8 mouse cellular contexts compared by ENCODE assay signal in the genomic region with DNA sequence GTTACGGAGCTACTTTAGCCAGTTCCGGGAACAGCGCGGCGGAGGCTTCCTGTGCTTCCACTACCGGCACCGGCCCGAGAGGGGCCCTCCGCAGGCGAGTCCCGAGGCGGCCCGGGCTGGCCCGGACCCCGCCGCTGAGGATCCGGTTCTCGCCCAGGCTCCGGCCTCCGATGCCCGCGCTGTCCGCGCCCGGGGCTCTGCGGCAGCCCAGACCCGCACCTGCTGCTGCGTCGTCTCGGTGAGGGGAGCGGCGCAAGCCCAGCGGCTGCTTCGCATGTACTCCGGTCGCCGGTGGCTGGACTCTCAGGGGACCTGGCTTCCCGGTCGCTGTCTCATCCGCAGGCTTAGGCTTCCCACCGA. TPM values are rescaled to one million over a fixed set of nuclear protein-coding genes. Genes with fewer than 3 reads are reported as not detected.
DNase-seq lines count a peak whose midpoint lies in the region; ATAC-seq and TF ChIP-seq lines count a peak whose summit lies in the region.

No protein-coding gene starts in this region.

- DNase-seq in kidney, adult 9 months = no peak
- no peak for DNase-seq in hindbrain, postnatal 0 days (ENCODE audit: low spot score)
- DNase-seq in embryo, embryonic 11 days = no peak
- DNase-seq in gastrocnemius, postnatal 36 days = no peak

- no peak for ATAC-seq in kidney, embryonic 16.5 days (ENCODE audit: low FRiP score, low TSS enrichment)
- ATAC-seq in hindbrain, postnatal 0 days = peak; percentile 61
- peak; percentile 57 for ATAC-seq in midbrain, embryonic 16.5 days
- no peak for ATAC-seq in inflammation-experienced regulatory T-cells, adult 6 months

- peak overlapping the region; percentile 95 for H3K4me3 ChIP-seq in kidney, embryonic 16.5 days (ENCODE audit: low read length)
- peak overlapping the region; percentile 82 for H3K4me3 ChIP-seq in cortical plate, adult 2 months (ENCODE audit: insufficient read depth, low read length)
- H3K4me3 ChIP-seq in hindbrain, postnatal 0 days (ENCODE audit: low read length) = peak overlapping the region; percentile 83
- H3K4me3 ChIP-seq in midbrain, embryonic 16.5 days (ENCODE audit: low read depth, low read length) = peak overlapping the region; percentile 80

- intact Hi-C loops in gastrocnemius, postnatal 36 days (cut with DNase I) = no loop called here

- H3K4me1 ChIP-seq in kidney, embryonic 16.5 days (ENCODE audit: insufficient read depth, low read length) = peaks cover 8% of the 10 kb centered on the region
- H3K4me1 ChIP-seq in cortical plate, adult 2 months (ENCODE audit: control insufficient read depth, insufficient read depth, low read length) = no peaks in the 10 kb centered on the region
- no peaks in the 10 kb centered on the region for H3K4me1 ChIP-seq in hindbrain, postnatal 0 days (ENCODE audit: insufficient read depth, low read length)
- H3K4me1 ChIP-seq in midbrain, embryonic 16.5 days (ENCODE audit: control insufficient read depth, insufficient read depth, low read length) = peaks cover 9% of the 10 kb centered on the region

- H3K9ac ChIP-seq in kidney, embryonic 16.5 days (replicated peaks; ENCODE audit: low read length) = peak overlapping the region; percentile 92
- H3K9ac ChIP-seq in hindbrain, postnatal 0 days (replicated peaks; ENCODE audit: low read length) = peak overlapping the region; percentile 80
- peak overlapping the region; percentile 87 for H3K9ac ChIP-seq in midbrain, embryonic 16.5 days (ENCODE audit: low read depth, low read length)

- peak overlapping the region; percentile 85 for H3K4me2 ChIP-seq in kidney, embryonic 16.5 days (replicated peaks; ENCODE audit: low read depth, low read length)
- H3K4me2 ChIP-seq in hindbrain, postnatal 0 days (ENCODE audit: low read depth, low read length) = peak overlapping the region; percentile 73
- peak overlapping the region; percentile 95 for H3K4me2 ChIP-seq in midbrain, embryonic 16.5 days (ENCODE audit: low read length)

- peak overlapping the region; percentile 90; the same call in 1 of the 2 replicates for H3K27ac ChIP-seq in kidney, embryonic 16.5 days (ENCODE audit: low read length)
- no peak overlapping the region for H3K27ac ChIP-seq in cortical plate, adult 2 months (ENCODE audit: insufficient read depth, low read length)
- H3K27ac ChIP-seq in hindbrain, postnatal 0 days = peak overlapping the region; percentile 77; the same call in 1 of the 2 replicates
- peak overlapping the region; percentile 83 for H3K27ac ChIP-seq in midbrain, embryonic 16.5 days (ENCODE audit: low read length)

- peaks cover 20% of the 10 kb centered on the region; the same call in 1 of the 2 replicates for H3K36me3 ChIP-seq in kidney, embryonic 16.5 days (ENCODE audit: insufficient read depth, low read length)
- peaks cover 15% of the 10 kb centered on the region; the same call in 1 of the 2 replicates for H3K36me3 ChIP-seq in hindbrain, postnatal 0 days (ENCODE audit: insufficient read depth, low read length)
- H3K36me3 ChIP-seq in midbrain, embryonic 16.5 days (ENCODE audit: control insufficient read depth, insufficient read depth, low read length) = peaks cover 6% of the 10 kb centered on the region; the same call in 1 of the 2 replicates

- H3K9me3 ChIP-seq in kidney, embryonic 16.5 days (ENCODE audit: low read length) = no peaks in the 10 kb centered on the region
- H3K9me3 ChIP-seq in hindbrain, postnatal 0 days (ENCODE audit: low read length) = no peaks in the 10 kb centered on the region
- no peaks in the 10 kb centered on the region for H3K9me3 ChIP-seq in midbrain, embryonic 16.5 days (replicated peaks; ENCODE audit: control insufficient read depth, low read length, poor library complexity, severe bottlenecking)

- H3K27me3 ChIP-seq in kidney, embryonic 16.5 days (ENCODE audit: insufficient read depth, low read length) = no peaks in the 10 kb centered on the region
- H3K27me3 ChIP-seq in hindbrain, postnatal 0 days (ENCODE audit: insufficient read depth, low read length) = no peaks in the 10 kb centered on the region
- H3K27me3 ChIP-seq in midbrain, embryonic 16.5 days (ENCODE audit: control insufficient read depth, insufficient read depth, low read depth, low read length) = no peaks in the 10 kb centered on the region

- TF ChIP-seq CTCF in cortical plate, adult 2 months (IDR thresholded peaks at IDR 0.05; ENCODE audit: extremely low read depth, insufficient read depth, low read length) = no peak
- no peak for TF ChIP-seq CTCF in hindbrain, postnatal 0 days (IDR thresholded peaks at IDR 0.05; ENCODE audit: low read depth)

- TF ChIP-seq POLR2A in cortical plate, adult 2 months (IDR thresholded peaks at IDR 0.05; ENCODE audit: extremely low read depth, insufficient read depth, low read length) = no peak

- under 1% methylated on average over 41 of the region's 41 CpGs for WGBS in kidney, embryonic 16.5 days
- WGBS in hindbrain, postnatal 0 days = 2% methylated on average over 34 of the region's 41 CpGs
- WGBS in midbrain, embryonic 16.5 days = under 1% methylated on average over 35 of the region's 41 CpGs

RNA-seq across cellular contexts. Expression of gene Gpatch3, which starts 0.3 kb away (rescaled TPM):
- polyA plus RNA-seq in kidney, embryonic 16.5 days (2015; fragmentation: Nextera tagmentation; extraction: Ambion mirVana) = 7.5 and 8.3 TPM in 2 replicates
- polyA plus RNA-seq in cortical plate, adult 2 months (2012; rRNA removed) = 6.3 and 7.6 TPM in 2 replicates
- total RNA-seq in hindbrain, postnatal 0 days (2014; rRNA removed) = 8.3 and 8.8 TPM in 2 replicates
- 6.1 and 6.3 TPM in 2 replicates for polyA plus RNA-seq in hindbrain, postnatal 0 days (2015; fragmentation: Nextera tagmentation; extraction: Ambion mirVana)
- polyA plus RNA-seq in midbrain, embryonic 16.5 days (2015; fragmentation: Nextera tagmentation; extraction: Ambion mirVana) = 6.1 and 6.5 TPM in 2 replicates
- total RNA-seq in gastrocnemius, postnatal 36 days (2021) = 1 to 10 TPM; 2.6 to 3.3 TPM
- polyA plus RNA-seq in inflammation-experienced regulatory T-cells, adult 6 months (2017; shearing (Covaris generic)) = 1 to 10 TPM in 2 of 3 experiments, under 1 TPM in 1; 0.94 to 1.6 (median 1.1) TPM

RNA-seq across cellular contexts. Expression of gene Gpn2, which starts 9.3 kb away (rescaled TPM):
- polyA plus RNA-seq in kidney, embryonic 16.5 days (2015; fragmentation: Nextera tagmentation; extraction: Ambion mirVana) = 20.9 and 21.0 TPM in 2 replicates
- 19.4 and 22.2 TPM in 2 replicates for polyA plus RNA-seq in cortical plate, adult 2 months (2012; rRNA removed)
- total RNA-seq in hindbrain, postnatal 0 days (2014; rRNA removed) = 20.0 and 32.2 TPM in 2 replicates
- 16.9 and 18.6 TPM in 2 replicates for polyA plus RNA-seq in hindbrain, postnatal 0 days (2015; fragmentation: Nextera tagmentation; extraction: Ambion mirVana)
- 16.1 and 17.0 TPM in 2 replicates for polyA plus RNA-seq in midbrain, embryonic 16.5 days (2015; fragmentation: Nextera tagmentation; extraction: Ambion mirVana)
- 1 to 10 TPM; 4.7 to 5.7 TPM for total RNA-seq in gastrocnemius, postnatal 36 days (2021)
- polyA plus RNA-seq in inflammation-experienced regulatory T-cells, adult 6 months (2017; shearing (Covaris generic)) = 1 to 10 TPM; 6.1 to 6.7 (median 6.4) TPM

RNA-seq across cellular contexts. Expression of gene Nr0b2, which starts 21.6 kb away (rescaled TPM):
- polyA plus RNA-seq in kidney, embryonic 16.5 days (2015; fragmentation: Nextera tagmentation; extraction: Ambion mirVana) = 0.57 and 0.97 TPM in 2 replicates
- not detected in 2 replicates for polyA plus RNA-seq in cortical plate, adult 2 months (2012; rRNA removed)
- 0.47 TPM in 1 of 2 replicates, not detected in the other for total RNA-seq in hindbrain, postnatal 0 days (2014; rRNA removed)
- polyA plus RNA-seq in hindbrain, postnatal 0 days (2015; fragmentation: Nextera tagmentation; extraction: Ambion mirVana) = 0.21 and 0.26 TPM in 2 replicates
- not detected in 2 replicates for polyA plus RNA-seq in midbrain, embryonic 16.5 days (2015; fragmentation: Nextera tagmentation; extraction: Ambion mirVana)
- not detected for total RNA-seq in gastrocnemius, postnatal 36 days (2021)
- polyA plus RNA-seq in inflammation-experienced regulatory T-cells, adult 6 months (2017; shearing (Covaris generic)) = not detected

RNA-seq across cellular contexts. Expression of gene Sfn, which starts 27.1 kb away (rescaled TPM):
- 20.7 and 21.4 TPM in 2 replicates for polyA plus RNA-seq in kidney, embryonic 16.5 days (2015; fragmentation: Nextera tagmentation; extraction: Ambion mirVana)
- polyA plus RNA-seq in cortical plate, adult 2 months (2012; rRNA removed) = 2.1 and 2.6 TPM in 2 replicates
- total RNA-seq in hindbrain, postnatal 0 days (2014; rRNA removed) = 1.1 and 2.8 TPM in 2 replicates
- polyA plus RNA-seq in hindbrain, postnatal 0 days (2015; fragmentation: Nextera tagmentation; extraction: Ambion mirVana) = 1.2 and 1.4 TPM in 2 replicates
- polyA plus RNA-seq in midbrain, embryonic 16.5 days (2015; fragmentation: Nextera tagmentation; extraction: Ambion mirVana) = 1.1 and 1.2 TPM in 2 replicates
- total RNA-seq in gastrocnemius, postnatal 36 days (2021) = 1 to 10 TPM in 1 of 2 experiments, under 1 TPM in 1; 0.94 to 1.2 TPM
- 10 to 100 TPM; 10.9 to 18.2 (median 12.9) TPM for polyA plus RNA-seq in inflammation-experienced regulatory T-cells, adult 6 months (2017; shearing (Covaris generic))

RNA-seq across cellular contexts. Expression of gene Nudc, which starts 29.0 kb away (rescaled TPM):
- polyA plus RNA-seq in kidney, embryonic 16.5 days (2015; fragmentation: Nextera tagmentation; extraction: Ambion mirVana) = 293 and 321 TPM in 2 replicates
- 184 and 202 TPM in 2 replicates for polyA plus RNA-seq in cortical plate, adult 2 months (2012; rRNA removed)
- total RNA-seq in hindbrain, postnatal 0 days (2014; rRNA removed) = 54.1 and 70.4 TPM in 2 replicates
- 265 and 272 TPM in 2 replicates for polyA plus RNA-seq in hindbrain, postnatal 0 days (2015; fragmentation: Nextera tagmentation; extraction: Ambion mirVana)
- polyA plus RNA-seq in midbrain, embryonic 16.5 days (2015; fragmentation: Nextera tagmentation; extraction: Ambion mirVana) = 247 and 263 TPM in 2 replicates
- 10 to 100 TPM; 41.2 to 45.4 TPM for total RNA-seq in gastrocnemius, postnatal 36 days (2021)
- polyA plus RNA-seq in inflammation-experienced regulatory T-cells, adult 6 months (2017; shearing (Covaris generic)) = 10 to 100 TPM; 32.6 to 44.0 (median 40.6) TPM

Comparison
In these comparisons a context has a peak if more than half of its experiments do, and no peak if none do; other contexts are left out.
1. ATAC-seq: peak in hindbrain, postnatal 0 days (single experiment) and midbrain, embryonic 16.5 days (single experiment); none in kidney, embryonic 16.5 days (single experiment) and inflammation-experienced regulatory T-cells, adult 6 months (single experiment).
2. Peak in every context shown above with its lines, with median percentiles within 50 percentile points of each other: H3K4me2 ChIP-seq, H3K4me3 ChIP-seq and H3K9ac ChIP-seq.